Mouse (Mus musculus) embryonic stem cell, embryonic (primary cell): ENCODE measurements around the gene Mapk6.

Source experiments
- CTCF ChIA-PET, 4 experiments: fragments of 300-600 bp in 2 of 4; fragments of 350-600 bp in 2 of 4; sonication (Branson Sonifier 250); formaldehyde crosslinking; loops; one replicate each; lab custom pipeline; 2022; ENCODE audit warnings: inconsistent platforms in 2 of 4; lab: Charles Lee
- POLR2A ChIA-PET, 4 experiments: fragments of 300-600 bp in 2 of 4; fragments of 350-600 bp in 2 of 4; sonication (Branson Sonifier 250); formaldehyde crosslinking; loops; one replicate each; lab custom pipeline; 2022; ENCODE audit warnings: antibody characterized with exemption in 4 of 4, inconsistent platforms in 1 of 4; lab: Charles Lee

Mapk6 gene

GRCm38 (mm10) chr9:75408204-75408826, 1.5 kb downstream of the Mapk6 start:
- POLR2A ChIA-PET = interaction anchor here in 3 of 4 experiments (0.7 to 8.8 kb wide), 53 partner anchors 8 to 1434 kb away, joined by 3 to 97 read pairs (median 6); partner anchors contain the start of gene Leo1 (in 2 of the 3)
- CTCF ChIA-PET = interaction anchor here (0.7 to 3.0 kb wide), 11 partner anchors 15 to 58 kb away, joined by 3 to 11 read pairs (median 4); partner anchors contain the start of gene Leo1 (in 1 of the 4)

DNA sequence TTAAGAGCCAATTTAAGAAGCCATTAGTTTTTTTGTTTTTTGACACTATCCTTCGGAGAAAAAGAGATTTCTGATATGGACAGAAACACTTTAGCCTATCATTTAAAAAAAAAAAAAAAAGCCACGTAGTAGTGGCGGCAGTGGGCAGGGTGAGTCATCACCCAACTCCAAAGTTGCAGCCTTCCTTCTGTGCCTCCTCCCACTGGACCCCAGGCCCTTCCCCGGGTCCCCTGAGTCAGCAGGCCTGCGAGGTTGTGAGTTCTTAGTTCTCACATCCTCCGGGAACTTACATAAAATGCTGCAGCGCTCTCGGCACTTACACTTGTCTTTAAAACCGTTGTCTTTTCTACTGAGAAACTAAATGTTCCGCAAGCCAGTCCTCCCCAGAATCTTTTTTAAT, 2.0 kb downstream of the Mapk6 start:
- ChIA-PET POLR2A (interaction anchor here in 2 of 4 experiments (0.7 to 8.8 kb wide), 23 partner anchors 9 to 1434 kb away, joined by 3 to 97 read pairs (median 7); partner anchors contain the start of gene Leo1 (in 1 of the 2)), CTCF (interaction anchor here in 3 of 4 experiments (0.6 to 3.0 kb wide), 4 partner anchors 24 to 65 kb away, joined by 3 to 11 read pairs (median 6); no protein-coding TSS in a partner anchor)

- POLR2A ChIA-PET = interaction anchor here in 1 of 4 experiments (1.3 kb wide), 1 partner anchor 30 kb away, joined by 3 read pairs; no protein-coding TSS in a partner anchor
- CTCF ChIA-PET = interaction anchor here in 1 of 4 experiments (0.9 to 1.0 kb wide), 2 partner anchors 13 to 94 kb away, joined by 3 read pairs; no protein-coding TSS in a partner anchor
Measured at GRCm38 (mm10) chr9:75406121-75406520, 3.7 kb downstream of the Mapk6 start.

DNA sequence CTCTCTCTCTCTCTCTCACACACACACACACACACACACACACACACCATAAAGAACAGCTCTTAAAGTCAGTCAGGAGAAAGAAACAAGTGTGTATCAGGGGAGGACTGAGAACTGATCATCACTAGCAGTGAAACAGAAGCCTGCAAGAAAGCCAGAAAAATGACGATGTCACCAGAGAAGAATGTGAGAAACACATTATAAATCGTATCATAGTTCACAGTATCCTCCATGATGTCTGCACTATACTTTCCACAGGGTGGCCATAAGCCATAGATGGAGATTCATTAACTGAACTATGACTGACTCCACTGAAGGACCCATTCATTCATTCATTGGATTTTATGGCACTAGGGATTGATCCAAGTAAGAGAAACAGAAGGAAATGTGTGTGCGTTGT, 6.3 kb downstream of the Mapk6 start:
- POLR2A ChIA-PET = interaction anchor here in 2 of 4 experiments (0.7 to 2.8 kb wide), 10 partner anchors 10 to 81 kb away, joined by 3 to 9 read pairs (median 4); no protein-coding TSS in a partner anchor
- CTCF ChIA-PET = interaction anchor here in 3 of 4 experiments (0.8 to 1.3 kb wide), 4 partner anchors 18 to 41 kb away, joined by 3 to 13 read pairs (median 3); no protein-coding TSS in a partner anchor

- POLR2A ChIA-PET = interaction anchor here in 2 of 4 experiments (0.7 to 2.8 kb wide), 19 partner anchors 7 to 95 kb away, joined by 3 to 9 read pairs (median 4); partner anchors contain the start of genes Leo1 (in 1 of the 2) and Mapk6 (in 1 of the 2)
- CTCF ChIA-PET = interaction anchor here in 2 of 4 experiments (0.5 to 1.2 kb wide), 2 partner anchors 40 to 112 kb away, joined by 3 to 6 read pairs; no protein-coding TSS in a partner anchor
Measured at GRCm38 (mm10) chr9:75401593-75402504, 8.0 kb downstream of the Mapk6 start.

DNA sequence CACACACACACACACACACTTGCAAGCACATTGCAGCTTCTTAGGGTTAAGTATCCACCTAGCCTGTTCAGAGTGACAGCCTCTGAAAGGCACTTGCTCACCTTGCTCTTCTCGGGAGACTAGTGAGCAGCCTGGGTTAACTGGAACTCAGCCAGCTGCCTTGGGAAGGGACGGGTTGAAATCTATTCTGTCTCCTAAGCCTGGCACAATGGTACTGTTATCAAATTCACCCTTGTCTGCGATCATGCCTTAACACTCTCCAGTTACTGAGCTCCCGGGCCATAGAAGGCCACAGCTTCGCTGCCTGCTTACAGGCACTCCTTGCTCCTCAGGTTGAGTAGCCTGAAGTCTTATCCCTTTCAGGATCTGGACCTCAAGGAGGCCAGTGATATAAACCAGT, 9.2 kb downstream of the Mapk6 start:
- CTCF ChIA-PET = interaction anchor here in 2 of 4 experiments (0.8 to 1.4 kb wide), 3 partner anchors 10 to 38 kb away, joined by 4 to 6 read pairs (median 5); partner anchors contain the start of gene Mapk6 (in 1 of the 2)

GRCm38 (mm10) chr9:75399069-75399468, 10.7 kb downstream of the Mapk6 start:
- POLR2A ChIA-PET = interaction anchor here in 2 of 4 experiments (0.7 to 2.4 kb wide), 7 partner anchors 9 to 97 kb away, joined by 3 to 11 read pairs (median 3); partner anchors contain the start of gene Mapk6 (in 2 of the 2)
- CTCF ChIA-PET = interaction anchor here in 2 of 4 experiments (0.6 to 1.0 kb wide), 2 partner anchors 36 to 194 kb away, joined by 5 to 6 read pairs; no protein-coding TSS in a partner anchor

More for the DNA sequence above, 9.2 kb downstream of the Mapk6 start:
- POLR2A ChIA-PET = interaction anchor here in 3 of 4 experiments (0.7 to 2.4 kb wide), 16 partner anchors 8 to 94 kb away, joined by 3 to 11 read pairs (median 4); partner anchors contain the start of gene Mapk6 (in 2 of the 3)

DNA sequence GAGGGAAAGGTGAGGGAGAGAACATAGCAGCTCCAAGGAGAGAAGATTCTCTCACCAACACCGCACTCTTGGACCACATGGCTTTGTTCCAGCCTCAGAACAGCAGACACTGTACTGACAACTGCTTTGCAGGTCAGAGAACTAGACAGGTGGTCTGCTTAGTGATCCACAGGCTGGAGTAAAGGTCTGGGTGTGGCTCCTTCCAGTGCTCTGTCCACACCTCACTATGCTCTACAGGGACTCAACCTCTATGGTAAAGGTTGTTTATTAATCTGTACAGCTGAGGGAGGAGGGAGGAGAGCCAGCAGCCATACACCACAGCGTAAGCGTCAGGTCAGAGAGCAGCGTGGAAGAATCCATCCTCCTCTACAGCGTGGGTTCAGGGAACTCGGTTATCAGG, 13.8 kb downstream of the Mapk6 start:
- CTCF ChIA-PET = no interaction called here
- POLR2A ChIA-PET = interaction anchor here in 2 of 4 experiments (1.2 to 2.7 kb wide), 5 partner anchors 13 to 23 kb away, joined by 3 to 26 read pairs (median 5); partner anchors contain the start of gene Mapk6 (in 1 of the 2)

- POLR2A ChIA-PET = interaction anchor here in 3 of 4 experiments (0.6 to 5.2 kb wide), 16 partner anchors 8 to 54 kb away, joined by 3 to 36 read pairs (median 4); partner anchors contain the start of gene Mapk6 (in 3 of the 3)
- CTCF ChIA-PET = interaction anchor here (0.5 to 1.6 kb wide), 7 partner anchors 9 to 59 kb away, joined by 3 to 10 read pairs (median 3); no protein-coding TSS in a partner anchor
Measured at GRCm38 (mm10) chr9:75393251-75393650, 16.6 kb downstream of the Mapk6 start.

GRCm38 (mm10) chr9:75385218-75385974, 24.4 kb downstream of the Mapk6 start:
- ChIA-PET CTCF (interaction anchor here in 3 of 4 experiments (0.6 to 2.4 kb wide), 10 partner anchors 13 to 103 kb away, joined by 3 to 10 read pairs (median 4); no protein-coding TSS in a partner anchor), POLR2A (interaction anchor here in 3 of 4 experiments (0.6 to 4.3 kb wide), 18 partner anchors 8 to 221 kb away, joined by 3 to 36 read pairs (median 4); partner anchors contain the start of genes Mapk6 (in 2 of the 3) and Leo1 (in 1 of the 3))

- POLR2A ChIA-PET = interaction anchor here in 3 of 4 experiments (0.5 to 4.3 kb wide), 26 partner anchors 9 to 1971 kb away, joined by 3 to 37 read pairs (median 4); partner anchors contain the start of gene Mapk6 (in 2 of the 3)
- CTCF ChIA-PET = interaction anchor here in 3 of 4 experiments (0.5 to 2.4 kb wide), 16 partner anchors 9 to 652 kb away, joined by 3 to 10 read pairs (median 4); no protein-coding TSS in a partner anchor
Measured at GRCm38 (mm10) chr9:75384337-75384962, 25.4 kb downstream of the Mapk6 start.

- POLR2A ChIA-PET = interaction anchor here in 3 of 4 experiments (0.6 to 4.3 kb wide), 34 partner anchors 10 to 1972 kb away, joined by 3 to 37 read pairs (median 4); partner anchors contain the start of gene Mapk6 (in 2 of the 3)
- CTCF ChIA-PET = interaction anchor here (0.6 to 2.4 kb wide), 17 partner anchors 9 to 101 kb away, joined by 3 to 10 read pairs (median 4); no protein-coding TSS in a partner anchor
Measured at GRCm38 (mm10) chr9:75383785-75384184, 26.0 kb downstream of the Mapk6 start.

DNA sequence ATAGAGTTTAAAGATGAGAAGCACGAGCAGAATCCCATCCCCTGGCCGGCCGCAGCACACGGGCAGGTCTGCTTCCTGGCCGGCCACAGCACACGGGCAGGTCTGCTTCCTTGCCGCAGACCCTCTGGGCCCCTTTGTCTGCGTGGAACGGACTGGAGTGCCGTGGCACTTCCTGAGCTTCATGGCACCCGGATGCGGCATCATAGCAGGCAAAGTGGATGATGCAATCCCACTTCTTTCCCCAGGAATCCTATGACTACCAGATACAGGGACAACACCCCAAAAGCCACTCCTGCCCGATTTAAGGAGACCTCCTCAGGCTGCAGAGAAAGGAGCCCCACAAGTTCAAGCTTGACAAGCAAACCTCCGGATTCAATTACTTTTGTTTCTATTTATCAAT, 27.0 kb downstream of the Mapk6 start:
- POLR2A ChIA-PET = interaction anchor here (0.7 to 4.3 kb wide), 55 partner anchors 10 to 474 kb away, joined by 3 to 37 read pairs (median 5); partner anchors contain the start of genes Mapk6 (in 4 of the 4) and Leo1 (in 3 of the 4)
- CTCF ChIA-PET = interaction anchor here in 3 of 4 experiments (0.8 to 2.4 kb wide), 12 partner anchors 10 to 133 kb away, joined by 3 to 15 read pairs (median 3); partner anchors contain the start of gene Leo1 (in 1 of the 3)

GRCm38 (mm10) chr9:75378774-75379173, 31.0 kb downstream of the Mapk6 start:
- ChIA-PET CTCF (interaction anchor here in 1 of 4 experiments (0.6 kb wide), 1 partner anchor 71 kb away, joined by 15 read pairs; no protein-coding TSS in a partner anchor), POLR2A (interaction anchor here in 2 of 4 experiments (1.0 to 2.6 kb wide), 6 partner anchors 11 to 57 kb away, joined by 3 to 12 read pairs (median 3); partner anchors contain the start of gene Mapk6 (in 1 of the 2))

DNA sequence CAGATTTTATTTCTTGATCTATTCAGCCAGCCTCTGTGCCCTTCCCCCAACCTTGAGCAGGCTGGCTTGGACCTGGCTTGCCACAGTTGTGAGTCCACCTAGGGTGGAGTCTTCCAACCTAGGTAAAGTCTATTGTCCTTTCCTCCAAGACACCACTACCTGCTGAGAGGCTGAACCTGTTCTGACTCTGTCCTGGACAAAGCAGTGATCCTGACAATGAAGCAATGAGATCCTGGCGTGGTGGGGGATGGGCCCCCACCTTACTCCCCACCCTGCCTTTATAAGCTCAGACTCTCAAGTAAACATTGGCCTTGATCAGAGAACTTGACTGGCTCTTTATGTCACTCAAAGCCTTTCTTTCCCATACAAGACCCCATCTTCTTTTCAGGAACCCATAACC, 33.4 kb downstream of the Mapk6 start:
- ChIA-PET CTCF (interaction anchor here in 3 of 4 experiments (0.6 to 1.4 kb wide), 3 partner anchors 11 to 92 kb away, joined by 3 to 7 read pairs (median 3); no protein-coding TSS in a partner anchor), POLR2A (interaction anchor here in 3 of 4 experiments (0.6 to 2.6 kb wide), 17 partner anchors 9 to 508 kb away, joined by 3 to 13 read pairs (median 3); partner anchors contain the start of gene Mapk6 (in 1 of the 3))
